Mouse (Mus musculus): ENCODE results near the gene Magix. TPM values are rescaled to one million over a fixed set of nuclear protein-coding genes. Genes with fewer than 3 reads are reported as not detected.
"Not testable (repeated sequence)": the region's sequence is repeated elsewhere in the genome, so short reads cannot be mapped to it uniquely, and the experiment has no call there.

The Magix gene
- polyA plus RNA-seq (2015; fragmentation: Nextera tagmentation; extraction: Ambion mirVana), result 0.53 and 0.62 TPM in 2 replicates

GRCm38 (mm10) chrX:7680864-7681263, at the start of gene Magix:
TSS of gene Magix (minus strand) at chrX:7681251.
- 61% methylated on average over 14 of the region's 14 CpGs for WGBS
- H3K9me3 ChIP-seq, result no peaks in the 10 kb centered on the region
- peak within 1 kb of the TSS; percentile 54 for H3K4me2 ChIP-seq
- no peak within 1 kb of the TSS for H3K27ac ChIP-seq
- ATAC-seq (ENCODE audit: borderline replicate concordance, extremely low read depth, low FRiP score, low TSS enrichment), result no peak
- no peak within 1 kb of the TSS for H3K9ac ChIP-seq
- H3K4me3 ChIP-seq, result peak within 1 kb of the TSS; percentile 30
- H3K4me1 ChIP-seq, result no peaks in the 10 kb centered on the region
- H3K27me3 ChIP-seq, result no peaks in the 10 kb centered on the region
- no peaks in the 10 kb centered on the region for H3K36me3 ChIP-seq

GRCm38 (mm10) chrX:7728922-7729265, 47.8 kb upstream of the Magix start:
- 0 out of 2 replicates have a peak, but pooled peaks cover 3% of the 10 kb centered on the region for H3K36me3 ChIP-seq
- peak overlapping the region; percentile 54 for H3K9ac ChIP-seq
- H3K4me1 ChIP-seq, result peaks cover 6% of the 10 kb centered on the region; the same call in 1 of the 2 replicates
- 24% methylated on average over 4 of the region's 4 CpGs for WGBS
- no peaks in the 10 kb centered on the region for H3K9me3 ChIP-seq
- H3K4me2 ChIP-seq, result peak overlapping the region; percentile 54
- H3K27ac ChIP-seq, result no peak overlapping the region
- peak overlapping the region; percentile 52 for H3K4me3 ChIP-seq
- no peaks in the 10 kb centered on the region for H3K27me3 ChIP-seq
- ATAC-seq (ENCODE audit: borderline replicate concordance, extremely low read depth, low FRiP score, low TSS enrichment), result peak; percentile 25; the same call in 1 of the 2 replicates

- Histone ChIP-seq H3K4me3 (peak within 1 kb of the TSS; percentile 52), H3K27ac (peak within 1 kb of the TSS; percentile 59), H3K36me3 (0 out of 2 replicates have a peak, but pooled peaks cover 3% of the 10 kb centered on the region), H3K4me1 (peaks cover 6% of the 10 kb centered on the region), H3K27me3 (no peaks in the 10 kb centered on the region), H3K9ac (peak within 1 kb of the TSS; percentile 54), H3K9me3 (no peaks in the 10 kb centered on the region), H3K4me2 (peak within 1 kb of the TSS; percentile 54)
- 11% methylated on average over 42 of the region's 42 CpGs for WGBS
- ATAC-seq (ENCODE audit: borderline replicate concordance, extremely low read depth, low FRiP score, low TSS enrichment), result peak; percentile 91
Observed at GRCm38 (mm10) chrX:7728215-7728921, 47.3 kb upstream of the Magix start, which contains the start of gene Praf2. TSS of gene Praf2 (plus strand) at chrX:7728439.

GRCm38 (mm10) chrX:7727176-7727575, 46.1 kb upstream of the Magix start:
- Histone ChIP-seq H3K9ac (no peak overlapping the region), H3K9me3 (no peaks in the 10 kb centered on the region), H3K4me3 (no peak overlapping the region), H3K4me2 (no peak overlapping the region), H3K27ac (no peak overlapping the region; the same call in 1 of the 2 replicates), H3K27me3 (no peaks in the 10 kb centered on the region), H3K36me3 (0 out of 2 replicates have a peak, but pooled peaks cover 3% of the 10 kb centered on the region), H3K4me1 (peaks cover 11% of the 10 kb centered on the region)
- no peak for ATAC-seq (ENCODE audit: borderline replicate concordance, extremely low read depth, low FRiP score, low TSS enrichment)
- WGBS, result 88% methylated on average over 13 of the region's 13 CpGs

GRCm38 (mm10) chrX:7725841-7726240, 44.8 kb upstream of the Magix start:
- no peak overlapping the region for H3K9ac ChIP-seq
- H3K27me3 ChIP-seq, result no peaks in the 10 kb centered on the region
- H3K9me3 ChIP-seq, result no peaks in the 10 kb centered on the region
- H3K27ac ChIP-seq, result no peak overlapping the region
- H3K4me3 ChIP-seq, result no peak overlapping the region
- peaks cover 11% of the 10 kb centered on the region for H3K4me1 ChIP-seq
- WGBS, result 83% methylated on average over 12 of the region's 12 CpGs
- no peak for ATAC-seq (ENCODE audit: borderline replicate concordance, extremely low read depth, low FRiP score, low TSS enrichment)
- H3K4me2 ChIP-seq, result no peak overlapping the region
- 0 out of 2 replicates have a peak, but pooled peaks cover 3% of the 10 kb centered on the region for H3K36me3 ChIP-seq

- Histone ChIP-seq H3K27ac (peak overlapping the region; percentile 59), H3K4me2 (peak overlapping the region; percentile 61; the same call in 1 of the 2 replicates), H3K36me3 (0 out of 2 replicates have a peak, but pooled peaks cover 3% of the 10 kb centered on the region), H3K9me3 (no peaks in the 10 kb centered on the region), H3K9ac (no peak overlapping the region), H3K4me3 (no peak overlapping the region), H3K27me3 (no peaks in the 10 kb centered on the region), H3K4me1 (peaks cover 11% of the 10 kb centered on the region)
- WGBS, result 73% methylated on average over 7 of the region's 7 CpGs
- ATAC-seq (ENCODE audit: borderline replicate concordance, extremely low read depth, low FRiP score, low TSS enrichment), result no peak
Observed at GRCm38 (mm10) chrX:7724135-7724534, 43.1 kb upstream of the Magix start.

GRCm38 (mm10) chrX:7722691-7723090, 41.6 kb upstream of the Magix start:
- Histone ChIP-seq H3K4me3 (peak overlapping the region; percentile 59), H3K27me3 (no peaks in the 10 kb centered on the region), H3K4me1 (peaks cover 7% of the 10 kb centered on the region), H3K9me3 (no peaks in the 10 kb centered on the region), H3K36me3 (0 out of 2 replicates have a peak, but pooled peaks cover 3% of the 10 kb centered on the region), H3K4me2 (peak overlapping the region; percentile 61), H3K9ac (peak overlapping the region; percentile 62), H3K27ac (peak overlapping the region; percentile 96; the same call in 1 of the 2 replicates)
- no peak for ATAC-seq (ENCODE audit: borderline replicate concordance, extremely low read depth, low FRiP score, low TSS enrichment)
- WGBS, result 19% methylated on average over 4 of the region's 4 CpGs

GRCm38 (mm10) chrX:7722282-7722611, 41.2 kb upstream of the Magix start:
- no peak; the same call in none of the 2 replicates for ATAC-seq (ENCODE audit: borderline replicate concordance, extremely low read depth, low FRiP score, low TSS enrichment)
- Histone ChIP-seq H3K36me3 (0 out of 2 replicates have a peak, but pooled peaks cover 3% of the 10 kb centered on the region), H3K4me3 (peak overlapping the region; percentile 59), H3K4me2 (peak overlapping the region; percentile 61), H3K4me1 (peaks cover 5% of the 10 kb centered on the region; the same call in 1 of the 2 replicates), H3K27me3 (no peaks in the 10 kb centered on the region), H3K9me3 (no peaks in the 10 kb centered on the region), H3K9ac (peak overlapping the region; percentile 62), H3K27ac (peak overlapping the region; percentile 96)
- 16% methylated on average over 11 of the region's 11 CpGs for WGBS

GRCm38 (mm10) chrX:7721514-7722281, 40.6 kb upstream of the Magix start, which contains the start of gene Gm45208:
TSS of gene Gm45208 (plus strand) at chrX:7722245.
- peaks cover 5% of the 10 kb centered on the region; the same call in 1 of the 2 replicates for H3K4me1 ChIP-seq
- H3K27me3 ChIP-seq, result no peaks in the 10 kb centered on the region
- peak within 1 kb of the TSS; percentile 59 for H3K4me3 ChIP-seq
- H3K27ac ChIP-seq, result peak within 1 kb of the TSS; percentile 96
- no peaks in the 10 kb centered on the region for H3K9me3 ChIP-seq
- H3K4me2 ChIP-seq, result peak within 1 kb of the TSS; percentile 61
- 15% methylated on average over 22 of the region's 22 CpGs for WGBS
- peak within 1 kb of the TSS; percentile 62 for H3K9ac ChIP-seq
- ATAC-seq (ENCODE audit: borderline replicate concordance, extremely low read depth, low FRiP score, low TSS enrichment), result peak; percentile 91
- 0 out of 2 replicates have a peak, but pooled peaks cover 3% of the 10 kb centered on the region for H3K36me3 ChIP-seq

DNA sequence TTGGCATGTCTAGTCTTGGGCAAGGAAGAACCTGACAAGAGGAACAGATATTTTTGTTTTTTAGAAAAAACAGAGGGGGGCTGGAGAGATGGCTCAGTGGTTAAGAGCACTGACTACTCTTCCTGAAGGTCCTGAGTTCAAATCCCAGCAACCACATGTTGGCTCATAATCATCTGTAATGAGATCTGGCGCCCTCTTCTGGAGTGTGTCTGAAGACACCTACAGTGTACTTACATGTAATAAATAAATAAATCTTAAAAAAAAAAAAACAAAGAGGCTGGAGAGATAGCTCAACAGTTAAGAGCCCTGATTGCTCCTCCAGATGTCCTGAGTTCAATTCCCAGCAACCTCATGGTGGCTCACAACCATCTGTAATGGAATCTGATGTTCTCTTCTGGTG, 35.0 kb upstream of the Magix start:
- 39% methylated on average over 1 of the region's 1 CpGs for WGBS
- not testable (repeated sequence) for H3K4me3 ChIP-seq; H3K27me3 ChIP-seq; H3K9ac ChIP-seq; H3K4me1 ChIP-seq; ATAC-seq (ENCODE audit: borderline replicate concordance, extremely low read depth, low FRiP score, low TSS enrichment); H3K36me3 ChIP-seq; H3K9me3 ChIP-seq; H3K4me2 ChIP-seq; H3K27ac ChIP-seq

DNA sequence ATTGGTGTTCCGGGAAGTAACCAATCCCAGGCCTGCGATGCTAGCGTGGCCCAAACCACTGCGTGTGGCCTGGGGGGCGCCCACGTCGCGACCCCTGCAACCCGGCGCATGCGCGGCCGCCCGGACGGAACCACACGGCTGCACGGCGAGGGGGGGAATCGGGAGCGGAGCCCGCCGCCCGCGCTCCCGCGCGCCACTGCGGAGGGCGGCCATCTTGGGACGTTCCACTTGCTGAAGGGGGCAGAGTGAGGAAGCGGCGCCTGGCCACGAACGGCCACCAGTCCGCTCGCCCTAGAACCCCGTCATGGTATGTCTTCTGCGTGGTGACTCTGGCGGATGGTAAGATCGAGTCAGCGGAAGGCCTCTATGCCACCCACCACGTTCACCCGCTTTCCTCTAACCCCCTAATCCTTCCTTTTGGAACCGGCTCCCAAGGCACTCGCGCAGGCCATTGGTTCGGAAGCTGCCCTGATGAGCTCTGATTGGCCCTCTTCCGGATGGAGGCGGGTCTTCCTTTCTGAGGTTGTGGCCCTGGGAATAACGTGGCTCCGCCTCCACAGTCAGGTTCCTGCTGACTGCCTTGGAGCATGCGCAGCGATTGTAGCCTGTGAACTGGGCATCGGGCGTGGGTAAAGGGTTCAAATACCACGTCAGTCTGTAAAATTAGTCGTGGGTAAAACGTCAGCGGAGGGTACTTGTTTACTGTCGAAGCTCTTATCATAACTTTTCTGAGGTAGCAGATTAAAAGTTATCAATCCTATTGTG, 33.3 kb upstream of the Magix start, which contains the start of gene Wdr45:
TSS of gene Wdr45 (plus strand) at position 199 of the 765 bp plus-strand sequence.
- 14% methylated on average over 25 of the region's 60 CpGs for WGBS
- H3K4me3 ChIP-seq, result peak within 1 kb of the TSS; percentile 37
- peak within 1 kb of the TSS; percentile 50 for H3K4me2 ChIP-seq
- H3K9ac ChIP-seq, result 0 out of 2 replicates have a peak within 1 kb of the TSS, but pooled peaks have one; percentile 22
- H3K27ac ChIP-seq, H3K4me1 ChIP-seq, H3K9me3 ChIP-seq, H3K27me3 ChIP-seq, H3K36me3 ChIP-seq: not testable (repeated sequence)
- peak; percentile 97 for ATAC-seq (ENCODE audit: borderline replicate concordance, extremely low read depth, low FRiP score, low TSS enrichment)

Measured in lung, embryonic 15.5 days (tissue).